Mouse (Mus musculus): ENCODE data around the gene Hist1h3b. TPM values are rescaled to one million over a fixed set of nuclear protein-coding genes. Genes with fewer than 3 reads are reported as not detected.

Hist1h3b gene
- total and polyA plus RNA-seq, 2 experiments from 2014 or later = 0.51 to 290 TPM

DNA sequence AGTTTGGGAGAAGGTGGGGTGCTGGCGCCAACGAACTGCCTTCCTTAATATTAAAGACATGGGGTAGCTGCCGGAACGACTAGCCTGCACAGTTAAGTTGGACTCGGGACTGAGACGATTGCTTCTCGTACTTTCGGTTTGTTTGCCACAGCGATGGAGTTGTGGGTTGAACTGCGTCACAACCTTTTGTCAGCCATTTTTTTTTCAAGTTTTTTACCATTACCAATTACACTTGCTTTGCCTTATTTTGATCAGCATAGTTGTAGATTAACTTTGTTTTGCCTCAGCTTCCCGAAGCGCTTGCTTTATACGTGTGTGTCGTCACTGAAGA, 12.2 kb upstream of the Hist1h3b start:
- 1% methylated on average over 14 of the region's 14 CpGs for WGBS
- H3K27me3 ChIP-seq (ENCODE audit: insufficient read depth, low read length) = no peaks in the 10 kb centered on the region
- DNase-seq (ENCODE audit: low spot score) (no peak), ATAC-seq (ENCODE audit: low FRiP score) (no peak; the same call in 1 of the 2 replicates)
- no peaks in the 10 kb centered on the region for H3K4me1 ChIP-seq (ENCODE audit: insufficient read depth, low read length)
- TF ChIP-seq CTCF (IDR thresholded peaks at IDR 0.05) = no peak
- H3K36me3 ChIP-seq (ENCODE audit: insufficient read depth, low read length) = no peaks in the 10 kb centered on the region
- H3K4me2 ChIP-seq (ENCODE audit: low read depth, low read length, poor library complexity, severe bottlenecking) = peak overlapping the region; percentile 99
- peak overlapping the region; percentile 56 for H3K4me3 ChIP-seq (ENCODE audit: low read depth, low read length)
- H3K9me3 ChIP-seq (ENCODE audit: low read length) = no peaks in the 10 kb centered on the region
- peak overlapping the region; percentile 44 for H3K27ac ChIP-seq (ENCODE audit: low read depth, low read length)
- peak overlapping the region; percentile 55; the same call in 1 of the 2 replicates for H3K9ac ChIP-seq (replicated peaks; ENCODE audit: low read length, poor library complexity, severe bottlenecking)

DNA sequence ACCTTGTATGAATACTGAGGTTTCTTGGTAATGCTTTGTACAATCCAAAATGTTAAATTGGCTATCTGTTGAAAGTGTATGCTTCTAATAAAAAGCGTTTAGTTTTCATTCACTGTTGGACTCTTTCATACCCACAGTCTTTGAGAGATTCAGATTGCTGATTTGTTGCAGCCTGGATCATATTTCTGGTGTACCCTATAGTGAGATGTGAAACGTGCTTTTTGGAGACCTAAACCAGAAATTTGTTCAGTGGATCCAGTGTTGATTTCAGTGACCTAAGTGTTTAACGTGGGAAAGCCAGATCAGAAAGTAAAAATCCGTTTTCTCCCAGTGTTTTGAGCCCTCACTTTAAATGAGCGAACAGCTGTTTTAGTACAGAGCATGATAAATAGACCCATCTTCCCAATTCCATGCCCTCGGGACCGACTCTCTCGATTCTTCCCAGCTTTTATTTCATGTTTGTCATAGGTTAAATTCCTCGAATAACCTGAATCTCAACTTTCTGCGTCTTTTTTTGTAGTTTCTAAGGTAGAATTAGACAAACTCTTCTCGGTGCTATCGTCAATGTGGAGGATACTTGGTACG, 11.7 kb upstream of the Hist1h3b start:
- Histone ChIP-seq H3K9me3 (ENCODE audit: low read length) (no peaks in the 10 kb centered on the region), H3K36me3 (ENCODE audit: insufficient read depth, low read length) (no peaks in the 10 kb centered on the region), H3K27me3 (ENCODE audit: insufficient read depth, low read length) (no peaks in the 10 kb centered on the region), H3K4me2 (ENCODE audit: low read depth, low read length, poor library complexity, severe bottlenecking) (peak overlapping the region; percentile 99), H3K9ac (replicated peaks; ENCODE audit: low read length, poor library complexity, severe bottlenecking) (no peak overlapping the region), H3K4me3 (ENCODE audit: low read depth, low read length) (peak overlapping the region; percentile 56), H3K4me1 (ENCODE audit: insufficient read depth, low read length) (no peaks in the 10 kb centered on the region), H3K27ac (ENCODE audit: low read depth, low read length) (peak overlapping the region; percentile 44; the same call in 1 of the 2 replicates)
- ATAC-seq (ENCODE audit: low FRiP score) = no peak
- no peak for DNase-seq (ENCODE audit: low spot score)
- no peak for TF ChIP-seq CTCF (IDR thresholded peaks at IDR 0.05)
- 39% methylated on average over 13 of the region's 13 CpGs for WGBS

DNA sequence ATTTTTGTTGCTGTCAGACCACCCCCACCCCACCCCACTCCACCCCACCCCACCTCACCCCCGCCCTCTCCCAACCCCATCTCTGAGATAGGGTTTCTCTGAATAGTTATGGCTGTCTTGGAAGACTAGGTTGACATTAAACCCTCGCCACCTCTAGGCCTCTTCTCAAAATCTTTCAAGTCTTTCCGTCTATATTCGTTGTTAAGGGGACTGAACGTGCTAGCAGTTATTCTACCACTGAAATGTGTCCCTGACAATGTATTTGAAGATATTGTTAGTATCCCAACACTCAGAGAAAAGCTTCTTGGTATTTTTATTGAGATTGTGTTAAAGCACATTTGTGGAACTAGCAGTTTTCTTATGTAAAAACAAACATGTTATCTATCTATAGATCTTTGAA, 11.2 kb upstream of the Hist1h3b start:
- no peak overlapping the region for H3K9ac ChIP-seq (replicated peaks; ENCODE audit: low read length, poor library complexity, severe bottlenecking)
- H3K4me1 ChIP-seq (ENCODE audit: insufficient read depth, low read length) = 0 out of 2 replicates have a peak, but pooled peaks cover 3% of the 10 kb centered on the region
- no peak overlapping the region for H3K4me3 ChIP-seq (ENCODE audit: low read depth, low read length)
- no peak for ATAC-seq (ENCODE audit: low FRiP score)
- no peak overlapping the region for H3K27ac ChIP-seq (ENCODE audit: low read depth, low read length)
- H3K27me3 ChIP-seq (ENCODE audit: insufficient read depth, low read length) = no peaks in the 10 kb centered on the region
- peak overlapping the region; percentile 99; the same call in 1 of the 2 replicates for H3K4me2 ChIP-seq (ENCODE audit: low read depth, low read length, poor library complexity, severe bottlenecking)
- no peaks in the 10 kb centered on the region for H3K36me3 ChIP-seq (ENCODE audit: insufficient read depth, low read length)
- H3K9me3 ChIP-seq (ENCODE audit: low read length) = no peaks in the 10 kb centered on the region
- DNase-seq (ENCODE audit: low spot score) = no peak
- TF ChIP-seq CTCF (IDR thresholded peaks at IDR 0.05) = no peak
- WGBS = 71% methylated on average over 5 of the region's 5 CpGs

DNA sequence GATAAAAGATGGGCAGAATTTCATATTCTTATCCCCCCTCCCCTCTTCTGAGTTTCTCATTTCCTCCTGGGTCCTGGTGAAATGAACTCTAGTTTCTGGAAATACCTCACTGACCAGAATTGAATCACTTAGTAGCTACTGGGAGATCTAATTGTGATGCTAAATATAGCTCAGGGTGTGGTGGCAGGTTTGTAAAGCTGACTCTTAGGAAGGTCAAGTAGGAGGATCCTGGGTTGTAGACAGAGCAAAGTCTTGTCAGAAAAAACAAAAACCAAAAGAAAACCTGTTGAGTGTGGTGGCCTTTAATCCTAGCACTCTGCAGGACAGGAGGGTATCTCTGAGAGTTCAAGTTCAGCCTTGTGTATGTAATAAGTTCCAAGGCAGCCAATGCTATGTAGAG, 10.1 kb upstream of the Hist1h3b start:
- TF ChIP-seq CTCF (IDR thresholded peaks at IDR 0.05) = no peak

DNA sequence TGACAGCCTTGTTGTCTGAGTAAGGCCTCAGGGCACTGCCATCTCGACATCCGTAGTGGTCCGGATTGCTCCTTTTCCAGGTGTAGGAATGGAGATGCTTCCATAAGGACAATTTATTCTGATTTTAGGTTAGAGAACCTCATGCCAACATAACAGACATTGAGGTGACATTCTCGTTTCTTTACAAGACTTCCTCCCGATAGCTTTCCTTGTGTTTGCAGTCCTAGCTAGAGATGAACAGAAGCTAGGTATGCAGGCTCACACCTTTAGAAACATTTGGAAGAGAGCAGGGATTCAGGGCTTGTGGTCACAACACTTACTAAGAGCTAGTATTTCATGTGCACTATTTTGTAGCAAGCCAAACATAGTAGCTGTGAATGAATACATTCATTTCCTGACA, 8.9 kb upstream of the Hist1h3b start:
- no peak overlapping the region for H3K4me3 ChIP-seq (ENCODE audit: low read depth, low read length)
- no peak overlapping the region for H3K27ac ChIP-seq (ENCODE audit: low read depth, low read length)
- no peak for DNase-seq (ENCODE audit: low spot score)
- 0 out of 2 replicates have a peak, but pooled peaks cover 3% of the 10 kb centered on the region for H3K4me1 ChIP-seq (ENCODE audit: insufficient read depth, low read length)
- no peaks in the 10 kb centered on the region for H3K9me3 ChIP-seq (ENCODE audit: low read length)
- H3K4me2 ChIP-seq (ENCODE audit: low read depth, low read length, poor library complexity, severe bottlenecking) = no peak overlapping the region
- no peaks in the 10 kb centered on the region for H3K27me3 ChIP-seq (ENCODE audit: insufficient read depth, low read length)
- TF ChIP-seq CTCF (IDR thresholded peaks at IDR 0.05) = no peak
- H3K36me3 ChIP-seq (ENCODE audit: insufficient read depth, low read length) = no peaks in the 10 kb centered on the region
- no peak for ATAC-seq (ENCODE audit: low FRiP score)
- 88% methylated on average over 5 of the region's 5 CpGs for WGBS
- no peak overlapping the region for H3K9ac ChIP-seq (replicated peaks; ENCODE audit: low read length, poor library complexity, severe bottlenecking)

More for the DNA sequence above, 10.1 kb upstream of the Hist1h3b start:
- no peaks in the 10 kb centered on the region for H3K36me3 ChIP-seq (ENCODE audit: insufficient read depth, low read length)
- H3K9ac ChIP-seq (replicated peaks; ENCODE audit: low read length, poor library complexity, severe bottlenecking) = no peak overlapping the region
- no peak for ATAC-seq (ENCODE audit: low FRiP score)
- H3K4me3 ChIP-seq (ENCODE audit: low read depth, low read length) = no peak overlapping the region
- H3K27me3 ChIP-seq (ENCODE audit: insufficient read depth, low read length) = no peaks in the 10 kb centered on the region
- H3K9me3 ChIP-seq (ENCODE audit: low read length) = no peaks in the 10 kb centered on the region
- no peak for DNase-seq (ENCODE audit: low spot score)
- H3K4me2 ChIP-seq (ENCODE audit: low read depth, low read length, poor library complexity, severe bottlenecking) = no peak overlapping the region
- no peak overlapping the region for H3K27ac ChIP-seq (ENCODE audit: low read depth, low read length)
- 0 out of 2 replicates have a peak, but pooled peaks cover 3% of the 10 kb centered on the region for H3K4me1 ChIP-seq (ENCODE audit: insufficient read depth, low read length)

DNA sequence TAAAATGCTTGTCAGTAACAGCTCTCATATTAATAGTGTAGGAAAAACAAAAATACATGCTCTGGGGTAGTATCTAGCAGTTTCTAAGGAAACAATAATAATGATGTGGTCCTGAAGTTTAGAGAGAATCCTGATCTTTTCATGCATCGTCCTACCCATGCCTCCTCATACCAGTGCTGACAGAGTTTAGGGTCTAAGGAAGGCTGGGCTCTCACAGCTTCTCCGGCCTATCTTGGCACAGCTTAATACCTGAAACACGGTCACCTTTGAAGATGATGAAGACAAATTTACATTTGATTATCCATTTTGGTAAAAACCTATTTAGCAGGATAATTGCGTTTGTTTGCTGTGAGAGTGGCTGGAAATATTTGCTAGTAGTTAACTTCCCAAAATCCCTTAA, 8.1 kb upstream of the Hist1h3b start:
- Histone ChIP-seq H3K36me3 (ENCODE audit: insufficient read depth, low read length) (no peaks in the 10 kb centered on the region), H3K4me1 (ENCODE audit: insufficient read depth, low read length) (0 out of 2 replicates have a peak, but pooled peaks cover 3% of the 10 kb centered on the region), H3K4me3 (ENCODE audit: low read depth, low read length) (no peak overlapping the region), H3K27ac (ENCODE audit: low read depth, low read length) (no peak overlapping the region), H3K9me3 (ENCODE audit: low read length) (no peaks in the 10 kb centered on the region), H3K4me2 (ENCODE audit: low read depth, low read length, poor library complexity, severe bottlenecking) (no peak overlapping the region), H3K27me3 (ENCODE audit: insufficient read depth, low read length) (no peaks in the 10 kb centered on the region), H3K9ac (replicated peaks; ENCODE audit: low read length, poor library complexity, severe bottlenecking) (no peak overlapping the region)
- DNase-seq (ENCODE audit: low spot score) = no peak
- TF ChIP-seq CTCF (IDR thresholded peaks at IDR 0.05) = no peak
- ATAC-seq (ENCODE audit: low FRiP score) = no peak
- WGBS = 37% methylated on average over 4 of the region's 4 CpGs

Data from midbrain, postnatal 0 days (tissue).